In genomic region chr5:103464771-103465170, GRCm38 (mm10) we compare ENCODE assay signal across 16 mouse cellular contexts. TPM values are rescaled to one million over a fixed set of nuclear protein-coding genes. Genes with fewer than 3 reads are reported as not detected.
"Had no signal": no experiment of that assay in that cellular context is flagged by ENCODE, and none has a peak within 500 bp of the region (broad histone marks: within the 10 kb centered on the region; RNA-seq: fewer than 3 reads in every experiment).

No protein-coding gene starts in this region.

- H3K9ac ChIP-seq: limb, embryonic 12.5 days; liver, embryonic 13.5 days; liver, postnatal 0 days; lung, embryonic 15.5 days; midbrain, embryonic 15.5 days; neural tube, embryonic 12.5 days had no signal

- H3K4me1 ChIP-seq: limb, embryonic 12.5 days; liver, embryonic 13.5 days; lung, embryonic 15.5 days; midbrain, embryonic 15.5 days; neural tube, embryonic 12.5 days had no signal

- ATAC-seq: hindbrain, postnatal 0 days; liver, postnatal 0 days; midbrain, embryonic 15.5 days had no signal

- H3K27ac ChIP-seq: hindbrain, postnatal 0 days; limb, embryonic 12.5 days; liver, embryonic 13.5 days; lung, embryonic 15.5 days; macrophage; midbrain, embryonic 15.5 days; neural tube, embryonic 12.5 days had no signal

- H3K4me3 ChIP-seq: limb, embryonic 12.5 days; liver, embryonic 13.5 days; lung, embryonic 15.5 days; megakaryocyte, embryonic 14.5 days; midbrain, embryonic 15.5 days; neural tube, embryonic 12.5 days had no signal

- H3K36me3 ChIP-seq: limb, embryonic 12.5 days; liver, embryonic 13.5 days; lung, embryonic 15.5 days; midbrain, embryonic 15.5 days; neural tube, embryonic 12.5 days had no signal

- H3K27me3 ChIP-seq: limb, embryonic 12.5 days; liver, embryonic 13.5 days; lung, embryonic 15.5 days; midbrain, embryonic 15.5 days; neural tube, embryonic 12.5 days had no signal

- DNase-seq: layer of hippocampus, adult 9-11 months; layer of hippocampus, postnatal 36 days; liver; liver, embryonic 13.5 days; liver, postnatal 0 days; lung, postnatal 14 days; thymus, adult 2 months; thymus, postnatal 25 days had no signal

- H3K4me2 ChIP-seq: limb, embryonic 12.5 days; liver, embryonic 13.5 days; lung, embryonic 15.5 days; midbrain, embryonic 11.5 days; midbrain, embryonic 15.5 days; neural tube, embryonic 12.5 days had no signal

- H3K9me3 ChIP-seq: limb, embryonic 12.5 days; liver, embryonic 13.5 days; lung, embryonic 15.5 days; megakaryocyte, embryonic 14.5 days; midbrain, embryonic 15.5 days; neural tube, embryonic 12.5 days had no signal

RNA-seq across cellular contexts. Expression of gene Ptpn13, which starts 39.8 kb away (rescaled TPM):
- polyA plus RNA-seq: macrophage had no signal
